Mouse (Mus musculus): ENCODE measurements at regions not wholly inside any gene's neighbourhood (a gene's known extent, or its start where the extent isn't known, plus 50 kb on each side); places are given as distances from the start of the nearest gene placed in this dataset.

DNA sequence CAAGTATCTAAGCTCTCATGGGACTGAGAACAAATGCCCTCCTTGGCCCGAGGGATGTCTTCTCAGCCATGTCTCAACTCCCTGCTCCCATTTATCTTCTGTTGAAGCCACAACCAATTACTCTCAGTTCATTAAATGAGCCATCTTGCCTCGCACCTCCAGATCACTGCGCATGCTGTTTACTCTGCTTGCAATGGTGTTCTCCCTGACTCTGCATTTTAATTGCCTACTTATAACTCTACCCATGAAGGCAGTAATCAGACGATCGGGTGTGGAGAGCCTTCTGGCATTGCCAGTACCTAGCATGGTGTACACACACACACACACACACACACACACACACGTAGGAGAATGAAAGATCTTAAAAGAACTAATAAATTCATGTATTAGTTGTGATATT, 306.1 kb upstream of the Myt1l start:
- DNase-seq: no peak

DNA sequence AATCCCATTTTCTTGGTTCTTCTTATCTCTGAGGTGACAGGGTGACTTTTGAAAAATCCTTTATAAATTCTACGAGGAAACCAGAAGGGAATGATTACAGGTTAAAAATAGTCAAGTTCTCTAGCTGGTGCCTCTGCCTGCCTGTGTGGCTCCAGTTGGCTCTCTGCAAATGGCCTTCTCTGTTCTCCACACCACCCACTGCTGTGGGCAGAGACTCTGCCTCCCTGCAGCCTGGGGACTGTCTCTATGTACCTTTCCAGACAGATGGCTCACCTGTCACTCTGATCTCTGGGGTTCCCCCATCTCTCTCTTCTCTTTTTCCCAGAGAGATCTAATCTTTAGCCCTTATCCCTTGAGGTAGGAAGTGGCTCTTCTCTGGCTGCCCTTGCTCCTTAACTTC, 302.2 kb upstream of the Myt1l start:
- no peak for DNase-seq

DNA sequence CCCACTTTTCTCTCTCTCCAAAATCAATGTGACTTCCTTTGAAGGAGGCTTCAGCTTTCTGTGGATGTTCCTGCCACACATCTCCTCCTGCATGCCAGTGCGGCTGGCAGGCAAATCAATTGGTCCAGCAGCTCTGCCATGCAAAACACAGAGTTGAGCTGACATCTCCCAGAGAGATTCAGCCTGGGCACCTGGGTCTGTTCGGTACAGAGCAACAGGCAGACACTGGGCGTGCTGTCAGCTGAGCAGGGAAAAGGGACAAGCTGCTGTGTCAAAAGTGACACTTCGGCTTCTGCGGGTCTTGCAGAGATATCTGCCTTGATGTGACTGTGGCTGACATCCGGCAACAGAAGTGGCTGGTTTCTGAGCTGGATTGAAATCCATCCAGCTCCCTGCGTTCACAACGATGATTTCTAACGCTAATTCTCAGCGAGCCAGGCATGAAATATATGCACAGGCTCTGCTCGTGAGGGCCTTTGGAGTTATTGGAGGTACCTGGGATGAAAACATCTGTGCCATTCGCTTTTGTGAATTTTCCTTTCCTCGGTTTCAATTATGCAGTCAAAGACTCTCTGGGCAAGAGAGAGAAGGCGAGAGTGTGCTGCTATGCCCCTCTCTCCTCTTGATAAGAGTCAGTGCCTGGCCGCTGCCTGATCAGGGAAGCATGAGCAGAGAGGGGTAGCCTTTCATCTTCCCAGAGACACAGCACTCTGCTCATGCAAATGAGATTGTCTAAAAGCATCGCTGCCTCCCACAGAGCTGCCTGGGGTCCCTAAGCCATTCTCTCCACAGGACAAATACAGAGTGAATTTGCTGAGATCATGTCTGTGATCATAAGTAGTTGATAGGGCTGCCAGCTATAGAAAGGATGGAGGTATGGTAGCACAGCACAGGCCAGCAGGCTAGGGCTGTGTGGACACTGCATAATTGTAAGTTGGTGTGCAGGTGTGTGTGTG, 295.4 kb upstream of the Myt1l start:
- DNase-seq: no peak

DNA sequence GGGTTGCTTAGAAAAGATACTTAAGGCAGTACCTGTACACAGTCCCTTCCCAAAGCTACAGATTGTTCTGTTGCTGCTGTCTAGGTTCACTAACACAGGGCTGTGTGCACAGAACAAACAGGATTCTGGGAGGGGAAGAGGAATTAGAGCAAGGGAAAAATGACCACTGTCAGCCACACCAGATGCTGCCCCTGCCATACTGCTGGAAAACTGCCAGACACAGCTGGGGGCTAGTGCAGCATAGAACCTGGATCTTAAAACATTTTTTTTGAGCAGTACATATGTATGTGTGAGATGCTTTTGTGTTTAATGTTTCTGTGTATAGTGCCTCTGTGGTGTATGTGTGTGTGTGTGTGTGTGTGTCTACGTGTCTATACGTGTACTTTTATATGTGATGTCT, 291.7 kb upstream of the Myt1l start:
- no peak for DNase-seq

DNA sequence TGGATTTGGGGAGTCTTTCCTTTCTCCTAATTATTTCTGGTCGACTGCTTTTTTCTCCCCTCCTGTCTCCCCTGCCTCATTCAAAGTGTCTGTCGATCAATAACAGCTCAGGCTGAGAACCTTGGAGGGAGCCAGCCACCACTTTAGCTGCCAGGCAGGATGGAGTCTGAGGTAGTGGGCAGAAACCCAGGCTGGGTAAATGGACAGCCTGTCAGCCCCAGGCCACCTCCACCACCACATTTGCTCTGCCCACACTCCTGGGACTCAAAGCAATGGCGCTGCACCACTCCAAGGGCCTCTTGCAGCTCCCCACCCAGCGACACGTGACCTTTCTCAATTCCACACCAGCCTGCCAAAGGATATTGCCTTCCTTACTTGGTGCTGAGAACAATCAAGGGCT, 290.7 kb upstream of the Myt1l start:
- no peak for DNase-seq

DNA sequence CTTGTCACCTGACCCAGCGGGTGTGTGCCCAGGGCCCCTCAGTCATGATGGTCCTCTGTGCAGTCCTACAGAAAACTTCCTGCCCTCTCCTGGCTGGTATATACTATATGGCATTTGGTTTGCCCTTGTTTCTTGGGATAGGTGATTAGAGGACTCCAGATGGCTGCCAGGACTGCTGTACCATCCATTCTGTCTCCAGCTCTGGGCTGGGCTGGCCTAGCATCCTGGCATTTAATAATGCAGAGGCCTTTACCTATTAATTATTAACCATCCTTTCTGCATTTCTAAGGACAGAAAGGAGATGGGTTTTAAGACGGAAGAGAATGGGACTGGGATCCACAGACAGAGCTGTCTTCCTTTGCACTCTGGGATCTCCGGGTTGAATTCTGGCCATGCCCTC, 288.7 kb upstream of the Myt1l start:
- no peak for DNase-seq

DNA sequence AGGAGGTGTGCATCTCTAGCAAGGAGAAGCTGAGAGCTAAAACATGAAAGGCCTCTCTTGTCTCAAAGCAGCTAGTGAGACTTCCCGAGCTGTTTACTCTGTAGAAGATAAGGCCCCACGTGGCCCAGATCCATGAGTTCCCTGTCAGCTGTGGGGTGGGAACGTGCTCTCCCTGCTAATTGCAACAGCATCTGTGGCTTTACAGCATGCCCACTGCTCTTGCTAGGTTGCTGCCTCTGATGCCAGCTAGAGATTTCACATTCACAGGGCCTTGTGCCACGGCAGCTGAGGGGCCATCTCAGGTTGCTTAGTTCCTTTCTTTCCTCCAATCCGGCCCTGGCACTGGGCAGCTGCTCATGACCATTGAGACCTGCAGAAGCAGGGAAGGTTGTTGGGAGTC, 288.2 kb upstream of the Myt1l start:
- DNase-seq: peak; percentile 7 to 51

DNA sequence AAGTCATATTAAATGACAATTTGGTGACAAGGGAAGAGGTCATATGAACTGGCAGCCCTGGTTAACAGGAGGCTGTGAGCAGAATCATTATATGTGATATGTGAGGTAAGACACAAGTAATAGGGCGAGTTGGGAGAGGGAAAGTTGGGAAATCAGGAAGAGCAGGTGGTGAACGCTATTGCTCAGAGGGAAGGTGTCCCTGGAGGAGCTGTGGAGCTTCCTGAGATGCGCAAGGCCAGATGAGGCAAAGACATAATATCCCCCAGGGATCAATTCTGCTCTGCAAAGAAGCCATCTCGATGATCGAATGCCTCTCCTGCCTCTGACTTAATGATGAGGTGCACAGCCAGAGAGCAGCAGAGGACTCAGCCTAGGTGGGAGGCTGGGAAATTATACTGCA, 285.1 kb upstream of the Myt1l start:
- no peak for DNase-seq

DNA sequence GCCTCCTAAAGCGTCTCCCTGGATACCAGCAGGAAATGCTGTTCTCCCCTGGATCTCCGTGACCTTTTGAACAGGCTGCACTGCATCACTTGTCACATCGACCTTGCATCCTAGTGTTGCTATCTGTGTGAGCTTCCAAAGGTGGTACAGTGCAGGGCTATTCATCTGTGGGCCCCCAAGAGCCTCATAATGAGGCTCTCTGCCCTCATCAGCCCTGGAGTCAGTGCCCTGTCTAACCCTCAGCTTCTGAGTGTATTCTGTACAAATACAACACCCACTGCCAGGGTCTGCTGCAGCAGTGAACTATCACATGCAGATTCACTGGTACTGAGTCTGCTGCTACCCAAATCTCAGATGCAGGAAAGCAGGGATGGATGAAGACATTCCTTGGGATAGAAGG, 282.1 kb upstream of the Myt1l start:
- DNase-seq: no peak

DNA sequence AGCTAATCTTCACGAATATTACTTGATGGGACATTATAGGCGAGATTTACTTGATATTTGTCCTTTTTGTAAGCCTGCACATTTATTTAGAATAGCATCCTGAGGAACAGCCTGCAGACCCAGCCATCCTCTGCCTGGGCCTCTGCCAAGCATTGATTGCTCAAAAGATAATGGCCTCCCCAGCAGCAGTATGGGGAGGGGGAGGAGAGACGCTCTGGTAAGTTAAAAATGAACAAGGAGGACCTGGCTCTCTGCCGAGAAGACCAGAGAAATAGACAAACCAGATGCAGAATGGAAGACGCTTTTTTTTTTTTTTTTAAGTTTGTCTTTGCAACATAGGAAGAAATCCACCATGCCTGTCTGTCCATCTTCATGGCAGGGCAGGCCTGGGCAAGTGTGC, 280.8 kb upstream of the Myt1l start:
- no peak for DNase-seq

DNA sequence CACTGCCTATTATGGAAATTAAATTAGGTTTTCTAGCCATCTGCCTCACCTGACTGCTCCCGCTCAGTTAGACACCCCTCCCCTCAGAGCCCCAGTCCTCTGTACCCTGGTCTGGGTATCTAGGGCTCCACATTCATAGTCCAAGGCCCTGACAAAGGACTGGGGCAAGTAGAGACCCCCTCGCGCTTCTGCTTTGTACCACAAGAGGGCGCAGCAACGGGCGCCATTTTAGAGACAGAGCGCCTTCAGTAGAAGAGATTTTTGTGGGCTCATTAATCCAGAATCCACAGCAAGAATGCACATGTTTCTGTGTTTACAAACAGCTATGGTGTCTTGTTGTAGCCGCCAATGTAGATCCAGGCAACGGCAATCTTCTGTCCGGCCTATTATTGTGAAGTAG, 279.7 kb upstream of the Myt1l start:
- no peak for DNase-seq

DNA sequence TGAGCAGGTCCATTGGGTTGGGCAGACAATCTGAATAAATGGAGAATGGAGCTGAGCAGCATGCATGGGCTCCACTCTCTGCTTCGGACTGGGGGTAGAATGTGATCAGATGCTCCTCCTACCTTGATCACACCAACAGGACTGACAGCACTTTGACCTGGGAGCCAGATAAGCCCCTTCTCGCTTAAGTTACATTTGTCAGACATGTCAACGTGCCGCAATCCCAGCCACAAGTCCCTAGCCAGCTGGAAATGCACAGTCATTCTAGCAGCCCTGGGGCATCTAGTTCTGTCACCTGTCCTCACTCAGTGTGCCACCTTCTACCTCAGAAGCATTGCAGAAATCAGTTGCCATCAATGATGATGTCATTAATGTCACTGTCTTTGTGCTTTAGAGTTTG, 272.1 kb upstream of the Myt1l start:
- DNase-seq: no peak

DNA sequence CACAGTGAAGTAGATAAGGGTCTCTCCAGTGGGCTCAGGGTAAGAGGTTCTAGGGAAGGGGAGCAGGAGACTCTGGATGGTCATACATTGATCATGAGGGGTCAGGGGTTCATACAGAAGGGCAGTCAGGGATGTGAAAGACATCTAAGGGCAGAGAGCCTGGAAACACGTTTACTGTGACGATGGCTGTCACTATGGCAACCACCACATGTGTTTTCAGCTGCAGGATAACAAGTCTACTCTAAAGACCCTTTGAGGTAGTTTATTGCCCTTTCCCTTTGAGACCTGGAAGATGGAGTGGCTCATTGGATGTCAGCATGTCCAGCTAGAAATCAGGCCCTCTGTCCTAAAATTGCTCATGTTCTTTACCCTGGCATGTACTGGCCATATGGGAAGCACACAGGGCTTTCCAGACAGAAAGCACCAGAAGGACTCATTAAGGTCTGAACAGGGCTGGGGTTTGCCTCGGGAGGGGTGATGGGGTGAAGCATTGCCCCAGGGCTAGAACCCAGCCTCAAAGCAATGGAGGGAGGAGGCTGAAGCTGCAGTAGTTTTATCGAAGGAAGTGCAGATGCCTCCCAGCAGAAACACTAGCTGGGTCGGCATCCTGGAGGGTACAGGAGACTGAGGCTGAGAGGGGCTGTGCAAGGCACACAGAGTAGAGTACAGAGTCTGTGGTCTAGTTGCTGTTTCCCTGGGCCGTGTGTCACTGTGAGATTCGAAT, 271.0 kb upstream of the Myt1l start:
- no peak for DNase-seq

DNA sequence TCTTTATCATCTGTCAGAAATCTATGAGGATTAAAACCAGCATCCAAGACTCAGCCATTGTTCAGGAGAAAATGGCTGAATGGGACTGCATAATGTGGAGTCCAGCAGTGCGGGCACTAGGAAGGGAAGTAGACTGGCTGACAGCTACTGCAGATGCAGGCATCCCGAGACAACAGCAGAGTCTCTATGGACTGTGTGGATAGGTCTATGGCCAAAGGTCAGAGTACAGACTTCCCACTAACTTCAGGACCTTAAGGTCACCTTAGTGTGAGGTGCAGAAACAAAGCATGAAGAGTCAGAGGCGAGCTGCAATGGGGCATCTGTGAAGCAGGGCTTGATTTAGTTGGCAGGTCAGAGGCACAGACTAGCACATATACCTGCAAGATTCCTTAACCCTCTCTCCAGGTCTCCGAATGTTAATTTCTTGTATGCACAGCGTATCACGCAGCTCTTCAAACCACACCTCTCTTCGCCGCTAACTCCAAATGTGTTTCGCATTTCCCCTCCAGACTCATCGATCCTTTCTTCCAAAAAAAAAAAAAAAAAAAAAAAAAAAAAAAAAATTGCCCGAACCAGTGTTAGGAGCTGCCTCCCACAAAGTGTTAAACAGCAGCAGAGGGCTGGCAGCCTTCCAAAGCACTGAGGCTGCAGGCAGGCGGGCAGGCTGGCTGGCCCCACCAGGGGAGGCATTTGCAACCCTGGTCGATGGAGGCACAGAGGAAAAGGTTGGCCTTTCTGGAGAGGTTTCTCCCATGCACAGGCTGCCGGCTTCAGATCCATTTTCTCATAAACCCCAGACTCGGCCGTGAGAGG, 270.2 kb upstream of the Myt1l start:
- DNase-seq: peak; percentile 41 to 48

DNA sequence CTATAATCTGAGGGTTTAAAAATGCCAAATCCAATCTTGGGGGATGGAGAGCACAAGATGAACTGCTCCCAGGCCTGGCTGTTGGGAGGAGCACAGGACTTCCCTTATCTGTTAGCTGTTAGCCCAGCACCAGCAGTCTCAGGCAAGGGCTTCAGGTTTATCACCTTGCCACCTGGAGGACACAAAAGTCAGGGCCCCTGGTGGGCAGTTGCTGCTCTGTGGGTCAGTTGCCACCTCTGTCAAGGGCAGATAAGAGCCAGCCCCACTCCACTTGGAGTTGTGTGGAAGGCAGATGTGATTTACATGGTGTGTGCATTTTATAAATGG, 269.7 kb upstream of the Myt1l start:
- DNase-seq: peak in 1 of 2 experiments; percentile 36

DNA sequence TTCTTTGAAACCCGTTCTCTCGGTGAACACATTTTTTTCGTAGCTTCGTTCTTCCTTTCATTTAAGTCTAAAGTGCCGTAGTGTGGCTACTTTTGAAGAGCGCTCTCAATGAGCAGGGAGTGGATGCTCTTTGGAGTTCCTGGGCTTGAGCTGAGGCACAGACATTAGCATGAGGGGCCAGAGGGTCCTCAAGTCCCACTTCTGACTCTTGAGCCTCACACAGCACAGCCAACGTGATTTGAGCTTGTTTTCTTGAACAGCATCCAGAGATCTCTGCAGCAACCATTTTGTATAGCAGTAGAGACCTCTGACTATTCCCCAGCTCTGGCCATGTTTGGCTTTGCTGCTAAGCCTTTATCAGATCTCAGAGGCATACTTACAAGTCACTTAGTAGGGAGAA, 269.2 kb upstream of the Myt1l start:
- peak; percentile 22 to 74 for DNase-seq

DNA sequence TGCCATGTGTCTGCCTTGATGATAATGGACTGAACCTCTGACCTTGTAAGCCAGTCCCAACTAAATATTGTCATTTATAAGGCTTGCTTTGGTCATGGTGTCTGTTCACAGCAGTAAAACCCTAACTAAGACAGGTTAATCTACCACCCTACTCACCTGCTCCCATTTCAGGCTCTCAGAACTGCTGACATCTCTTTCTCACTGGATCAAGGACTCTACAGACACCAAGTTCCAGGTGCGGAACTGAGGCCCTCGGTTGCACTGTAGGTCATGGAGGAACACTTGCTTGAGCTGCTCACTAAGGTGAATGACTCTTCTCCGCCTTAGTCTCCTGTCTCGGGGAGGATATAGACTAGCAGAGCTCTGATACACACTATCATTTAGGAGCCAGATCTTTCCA, 254.0 kb upstream of the Myt1l start:
- no peak for DNase-seq

DNA sequence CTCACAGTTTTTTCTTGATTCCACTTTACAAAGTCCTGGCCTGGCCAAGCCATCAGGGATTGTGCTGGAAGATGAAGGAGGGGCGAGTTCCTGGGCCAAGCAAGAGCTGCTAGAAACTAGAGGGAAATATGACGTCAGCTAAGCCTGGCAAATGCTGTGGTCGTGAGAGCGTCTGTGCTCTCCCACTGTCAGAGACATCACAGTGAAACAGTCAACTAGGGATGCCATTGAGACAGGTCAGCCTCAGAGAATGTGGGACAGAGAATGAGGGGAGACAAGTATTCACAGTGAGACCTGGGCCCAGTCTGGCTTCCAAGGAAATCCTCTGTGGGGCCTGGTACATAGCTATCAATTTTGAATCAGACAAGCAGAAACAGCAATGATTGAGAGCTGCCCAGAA, 252.5 kb upstream of the Myt1l start:
- no peak for DNase-seq

DNA sequence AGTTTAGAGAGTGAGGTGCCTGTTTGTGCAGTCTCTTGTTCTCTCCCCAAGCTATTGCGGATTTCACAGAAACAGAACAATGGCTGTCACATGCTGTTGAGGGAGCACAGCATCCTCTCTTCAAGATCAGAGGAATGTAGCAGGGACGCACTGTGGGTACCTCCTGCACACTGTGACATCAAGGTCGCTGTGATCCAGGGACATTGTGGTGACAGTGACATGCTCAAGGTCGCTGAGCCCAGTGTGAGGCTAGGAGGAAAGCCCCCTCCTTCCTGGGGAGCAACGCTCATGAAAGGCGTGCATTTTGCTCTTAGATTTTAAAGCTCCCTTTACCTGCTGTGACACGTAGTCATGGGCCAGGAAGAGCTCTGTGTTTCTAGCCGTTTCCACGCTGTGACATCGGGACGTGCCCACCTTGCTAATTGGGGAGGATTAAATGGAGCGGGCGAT, 248.5 kb upstream of the Myt1l start:
- no peak for DNase-seq

DNA sequence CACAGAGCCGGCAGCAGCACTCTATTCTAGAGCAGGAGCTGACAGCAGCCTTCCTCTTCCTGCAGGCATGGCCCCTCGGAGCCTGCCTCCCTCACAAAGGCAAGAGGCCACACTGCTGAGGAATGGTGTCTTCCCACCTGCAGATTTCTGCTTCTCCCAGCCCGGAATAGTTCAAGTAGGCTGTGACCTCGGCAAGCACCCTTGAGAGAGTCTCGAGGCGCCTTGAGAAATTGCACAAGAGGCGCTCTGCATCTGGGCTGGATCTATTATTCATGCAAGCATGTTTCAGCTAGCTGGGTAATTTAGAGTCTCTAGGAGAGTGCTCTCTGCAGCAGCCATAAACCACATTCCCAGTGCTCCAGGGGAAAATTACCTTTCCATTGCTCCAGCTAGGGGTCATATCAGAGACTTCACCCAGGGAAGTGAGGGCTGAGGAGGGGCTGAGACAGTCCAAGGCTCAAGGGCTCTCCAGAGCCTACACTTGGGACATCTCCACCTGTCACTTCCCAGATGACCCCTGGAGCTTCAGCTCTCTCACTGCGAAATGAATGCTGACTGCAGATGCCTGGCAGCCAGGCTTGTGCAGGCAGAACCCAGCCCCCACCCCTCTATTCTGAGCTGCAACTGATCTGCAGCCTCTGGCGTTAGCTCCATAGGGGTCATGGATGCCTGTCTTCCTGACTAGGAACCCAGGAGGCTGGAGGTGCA, 247.9 kb upstream of the Myt1l start:
- DNase-seq: peak; percentile 70 to 85

DNA sequence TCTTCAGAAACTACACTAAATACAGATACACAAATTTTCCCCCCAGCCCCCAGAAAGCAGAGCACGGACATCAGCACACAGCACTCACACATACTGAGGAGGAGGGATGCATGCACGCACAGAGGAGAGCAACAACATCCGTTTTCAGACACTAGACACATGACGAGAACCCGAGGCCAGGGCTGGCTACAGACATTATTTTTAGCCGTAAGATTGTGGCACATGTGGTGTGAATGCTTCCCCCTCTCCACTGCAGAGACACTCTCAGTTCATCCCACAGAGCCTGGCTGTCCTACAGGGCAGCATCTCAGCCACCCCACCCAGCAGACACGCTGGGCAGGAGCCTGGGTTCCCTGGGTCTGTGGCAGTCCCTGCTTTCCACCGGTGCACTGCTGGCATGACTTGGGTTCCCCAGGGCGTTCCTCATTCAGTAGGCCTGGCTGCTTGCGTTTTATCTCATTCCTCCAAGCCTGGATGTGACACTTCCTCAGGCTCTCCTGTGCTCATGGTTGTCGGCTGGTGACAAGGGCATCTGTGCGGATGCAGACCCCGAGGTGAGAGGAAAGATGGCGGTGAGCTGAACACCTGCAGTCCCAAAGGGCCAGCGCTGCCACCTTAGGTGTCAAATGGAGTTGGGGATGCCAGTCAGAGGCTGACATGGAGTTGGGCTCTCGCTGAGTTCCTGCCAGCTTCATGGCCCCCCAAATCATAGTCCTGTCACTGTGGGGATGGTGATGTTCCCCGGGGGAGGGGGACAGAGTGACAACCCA, 247.1 kb upstream of the Myt1l start:
- DNase-seq: no peak

DNA sequence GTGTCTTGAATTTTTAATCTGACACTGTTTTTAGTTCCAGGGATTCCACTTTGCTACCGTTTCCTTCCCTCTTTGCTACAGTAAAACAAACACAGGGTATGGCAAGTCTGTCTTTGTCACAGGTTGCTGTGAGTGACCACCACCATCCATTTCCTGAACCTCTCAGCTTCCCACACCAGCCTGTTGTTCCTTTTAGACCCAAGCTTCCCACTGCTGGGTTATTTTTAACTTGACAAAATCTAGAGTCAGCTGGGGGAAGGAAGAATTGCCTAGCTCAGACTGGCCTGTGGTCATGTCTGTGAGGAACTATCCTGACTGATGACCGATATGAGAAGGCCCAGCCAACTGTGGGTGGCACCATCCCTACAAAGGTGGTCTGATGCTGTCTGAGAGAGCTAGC, 239.4 kb upstream of the Myt1l start:
- no peak for DNase-seq
